Mouse (Mus musculus): ENCODE results near the gene Clhc1.

Clhc1 gene

GRCm38 (mm10) chr11:29547752-29548503, at the start of gene Clhc1, which contains the start of gene Rps27a:
Clhc1 (plus strand) TSS chr11:29547950.
Rps27a (minus strand) TSS chr11:29548109.
- in situ Hi-C loops (cut with MboI, MseI), result loop anchor here (25.0 kb wide), 1 partner anchor 411 kb away; the partner anchor contains the start of gene Pnpt1

GRCm38 (mm10) chr11:29503948-29504893, 43.5 kb upstream of the Clhc1 start:
- in situ Hi-C loops (cut with MboI, MseI), result loop anchor here (25.0 kb wide), 1 partner anchor 1258 kb away; the partner anchor contains the start of gene Psme4

GRCm38 (mm10) chr11:29504899-29505625, 42.7 kb upstream of the Clhc1 start:
- in situ Hi-C loops (cut with MboI, MseI), result loop anchor here (25.0 kb wide), 1 partner anchor 1257 kb away; the partner anchor contains the start of gene Psme4

GRCm38 (mm10) chr11:29509421-29509820, 38.3 kb upstream of the Clhc1 start:
- in situ Hi-C loops (cut with MboI, MseI), result loop anchor here (25.0 kb wide), 1 partner anchor 1253 kb away; the partner anchor contains the start of gene Psme4

GRCm38 (mm10) chr11:29512818-29513535, 34.8 kb upstream of the Clhc1 start:
- in situ Hi-C loops (cut with MboI, MseI), result loop anchor here (10.0 to 25.0 kb wide), 2 partner anchors 292 to 1249 kb away; partner anchors contain the start of gene Psme4

GRCm38 (mm10) chr11:29514325-29514681, 33.4 kb upstream of the Clhc1 start:
- in situ Hi-C loops (cut with MboI, MseI), result loop anchor here (10.0 to 25.0 kb wide), 2 partner anchors 290 to 1248 kb away; partner anchors contain the start of gene Psme4

- in situ Hi-C loops (cut with MboI, MseI), result loop anchor here (10.0 to 25.0 kb wide), 2 partner anchors 290 to 1247 kb away; partner anchors contain the start of gene Psme4
Observed at GRCm38 (mm10) chr11:29514682-29515412, 32.9 kb upstream of the Clhc1 start, which contains the start of gene Prorsd1. Prorsd1 (minus strand) TSS chr11:29515033.

- in situ Hi-C loops (cut with MboI, MseI), result loop anchor here (25.0 kb wide), 1 partner anchor 389 kb away; the partner anchor contains the start of gene Pnpt1
Observed at GRCm38 (mm10) chr11:29525988-29526794, 21.6 kb upstream of the Clhc1 start, which contains the start of gene Mtif2. Mtif2 (plus strand) TSS chr11:29526408.

GRCm38 (mm10) chr11:29538201-29538600, 9.5 kb upstream of the Clhc1 start:
- in situ Hi-C loops (cut with MboI, MseI), result loop anchor here (25.0 kb wide), 1 partner anchor 401 kb away; the partner anchor contains the start of gene Pnpt1

GRCm38 (mm10) chr11:29544225-29544945, 3.4 kb upstream of the Clhc1 start:
- in situ Hi-C loops (cut with MboI, MseI), result loop anchor here (25.0 kb wide), 1 partner anchor 407 kb away; the partner anchor contains the start of gene Pnpt1

- in situ Hi-C loops (cut with MboI, MseI), result loop anchor here (25.0 kb wide), 1 partner anchor 408 kb away; the partner anchor contains the start of gene Pnpt1
Observed at GRCm38 (mm10) chr11:29545150-29545752, 2.5 kb upstream of the Clhc1 start.

- in situ Hi-C loops (cut with MboI, MseI), result loop anchor here (25.0 kb wide), 1 partner anchor 409 kb away; the partner anchor contains the start of gene Pnpt1
Observed at GRCm38 (mm10) chr11:29546297-29546696, 1.5 kb upstream of the Clhc1 start.

GRCm38 (mm10) chr11:29546762-29547161, 988 bp upstream of the Clhc1 start:
- in situ Hi-C loops (cut with MboI, MseI), result loop anchor here (25.0 kb wide), 1 partner anchor 409 kb away; the partner anchor contains the start of gene Pnpt1

- in situ Hi-C loops (cut with MboI, MseI), result loop anchor here (25.0 kb wide), 1 partner anchor 410 kb away; the partner anchor contains the start of gene Pnpt1
Observed at GRCm38 (mm10) chr11:29547249-29547751, 450 bp upstream of the Clhc1 start.

GRCm38 (mm10) chr11:29548504-29549424, 1.0 kb downstream of the Clhc1 start:
- in situ Hi-C loops (cut with MboI, MseI), result loop anchor here (25.0 kb wide), 1 partner anchor 411 kb away; the partner anchor contains the start of gene Pnpt1

Measured in T-helper 2 cell (primary cell).